Mouse (Mus musculus): ENCODE measurements at regions not wholly inside any gene's neighbourhood (a gene's known extent, or its start where the extent isn't known, plus 50 kb on each side); places are given as distances from the start of the nearest gene placed in this dataset.

DNA sequence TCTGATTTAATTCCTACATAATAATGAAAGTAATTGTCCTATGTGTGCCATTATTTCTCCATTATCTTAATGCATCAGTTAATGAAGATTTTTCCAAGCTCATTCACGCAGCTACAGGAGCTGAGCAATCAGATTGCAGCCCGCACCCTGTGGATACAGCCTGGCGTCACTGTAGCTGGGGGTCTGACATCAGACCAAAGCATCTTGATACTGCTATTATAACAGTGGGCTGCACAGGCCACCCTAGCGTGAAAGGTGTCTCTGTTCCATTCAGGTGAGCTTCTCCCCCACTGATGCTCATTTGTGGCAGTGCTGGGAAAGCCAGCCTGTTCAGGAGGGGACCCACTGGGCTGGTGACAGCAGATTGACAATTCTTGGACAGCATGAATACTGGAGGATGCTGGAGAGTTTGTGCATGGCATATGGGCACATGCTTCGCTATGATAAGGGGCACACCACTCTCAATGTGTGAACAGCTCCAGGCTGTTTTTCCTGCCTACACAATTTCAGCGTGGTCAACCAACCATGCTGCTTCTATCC lies 58.2 kb upstream of the Wdr11 start:
- DNase-seq (ENCODE audit: low spot score) (peak; percentile 15), ATAC-seq (no peak; the same call in 1 of the 2 replicates)
- Histone ChIP-seq H3K27ac (ENCODE audit: low read depth, low read length) (no peak overlapping the region), H3K27me3 (replicated peaks; ENCODE audit: control insufficient read depth, insufficient read depth, low read length) (no peaks in the 10 kb centered on the region), H3K4me3 (ENCODE audit: low read depth, low read length) (no peak overlapping the region), H3K4me2 (ENCODE audit: low read length) (no peak overlapping the region), H3K9ac (ENCODE audit: low read length) (no peak overlapping the region), H3K36me3 (ENCODE audit: control insufficient read depth, insufficient read depth, low read length) (no peaks in the 10 kb centered on the region), H3K4me1 (ENCODE audit: control insufficient read depth, insufficient read depth, low read length) (no peaks in the 10 kb centered on the region), H3K9me3 (replicated peaks; ENCODE audit: control insufficient read depth, low read length) (no peaks in the 10 kb centered on the region)
- WGBS, result 69% methylated on average over 6 of the region's 6 CpGs
